Mouse (Mus musculus) hindbrain, postnatal 0 days (tissue): Measurements from ENCODE around the gene Sphk2. TPM values are rescaled to one million over a fixed set of nuclear protein-coding genes. Genes with fewer than 3 reads are reported as not detected.

Experiments
- ATAC-seq: fragments of 200-750 bp; cut with Nextera tagmentation; 2 replicates; pipeline ENCODE4 v1.8.0; 2017; ENCODE audit warnings: mild to moderate bottlenecking, moderate TSS enrichment, moderate library complexity
- DNase-seq: peaks from one replicate; pipeline ENCODE4 v3.0.0-alpha.2; 2015; ENCODE audit warnings: low spot score
- H3K27ac ChIP-seq: fragments of 300-500 bp; sonication (generic); 2 replicates; pipeline ENCODE4 v1.5.1; 2014; ENCODE audit warnings: mild to moderate bottlenecking
- H3K27me3 ChIP-seq: fragments of 300-500 bp; sonication (generic); 2 replicates; pipeline ENCODE4 v1.6.1; 2014; ENCODE audit warnings: low read length, mixed read lengths; ENCODE audit not compliant: insufficient read depth
- H3K36me3 ChIP-seq: fragments of 300-500 bp; sonication (generic); 2 replicates; pipeline ENCODE4 v1.6.1; 2014; ENCODE audit warnings: low read length, mixed read lengths; ENCODE audit not compliant: insufficient read depth
- H3K4me1 ChIP-seq: fragments of 300-500 bp; sonication (generic); 2 replicates; pipeline ENCODE4 v1.6.1; 2014; ENCODE audit warnings: antibody characterized with exemption, low read length, mixed read lengths; ENCODE audit not compliant: insufficient read depth
- H3K4me2 ChIP-seq: fragments of 300-500 bp; sonication (generic); 2 replicates; pipeline ENCODE4 v1.6.1; 2014; ENCODE audit warnings: low read depth, mild to moderate bottlenecking, low read length, moderate library complexity, mixed read lengths
- H3K4me3 ChIP-seq: fragments of 300-500 bp; sonication (generic); 2 replicates; pipeline ENCODE4 v1.5.1; 2014; ENCODE audit warnings: low read length
- H3K9ac ChIP-seq: fragments of 300-500 bp; sonication (generic); replicated peaks from 2 replicates; pipeline ENCODE4 v1.6.1; 2014; ENCODE audit warnings: mild to moderate bottlenecking, low read length, moderate library complexity, mixed read lengths
- H3K9me3 ChIP-seq: fragments of 300-500 bp; sonication (generic); 2 replicates; pipeline ENCODE4 v1.6.1; 2016; ENCODE audit warnings: low read length, mixed read lengths
- CTCF ChIP-seq: IDR thresholded peaks from 2 replicates; pipeline ENCODE4 v1.5.1; 2016; ENCODE audit warnings: antibody characterized with exemption, control low read depth, low read depth
- WGBS: fragments of 180-500 bp; shearing (Covaris S2); extraction: QIAGEN DNeasy Blood & Tissue Kit; methylation state at CpG from one replicate; pipeline ENCODE4 v1.1.7; 2014; 5-methylcytosine and 5-hydroxymethylcytosine counted together
- polyA plus RNA-seq: library from polyadenylated mRNA; unstranded; fragments of >200 nt; fragmentation: Nextera tagmentation; extraction: Ambion mirVana; gene quantifications from 2 replicates; pipeline ENCODE4 v1.2.1, GENCODE M21; 2015
- total RNA-seq: library from RNA; depleted of rRNA; stranded (reverse); fragments of >200 nt; gene quantifications from 2 replicates; pipeline ENCODE4 v1.2.3, GENCODE M21; 2014; rRNA removed

Gene Sphk2
- total and polyA plus RNA-seq, 2 experiments from 2014 or later: 18.5 to 31.6 TPM

- TF ChIP-seq CTCF: no peak
- no peak overlapping the region for H3K27ac ChIP-seq
- no peak overlapping the region for H3K9ac ChIP-seq
- ATAC-seq (no peak), DNase-seq (no peak)
- H3K4me1 ChIP-seq: no peaks in the 10 kb centered on the region
- no peaks in the 10 kb centered on the region for H3K9me3 ChIP-seq
- H3K4me2 ChIP-seq: no peak overlapping the region
- no peaks in the 10 kb centered on the region for H3K36me3 ChIP-seq
- no peak overlapping the region for H3K4me3 ChIP-seq
- no peaks in the 10 kb centered on the region for H3K27me3 ChIP-seq
- 79% methylated on average over 11 of the region's 11 CpGs for WGBS
These were observed 56.9 kb downstream of the Sphk2 start for GRCm38 (mm10) chr7:45660746-45661478.

Other genes starting within 250 kb of the Sphk2 start
Only the 30 nearest of the 32 such genes appear.
- 4.3 and 4.7 TPM in 2 replicates for gene Dhdh, start 229.2 kb downstream of the Sphk2 start, total RNA-seq
- gene Dhdh, start 229.2 kb downstream of the Sphk2 start, polyA plus RNA-seq: 5.9 and 6.2 TPM in 2 replicates
- gene Nucb1, start 207.6 kb downstream of the Sphk2 start, total RNA-seq: 91.6 and 93.7 TPM in 2 replicates
- gene Nucb1, start 207.6 kb downstream of the Sphk2 start, polyA plus RNA-seq: 133 and 144 TPM in 2 replicates
- gene Ppp1r15a, start 191.7 kb downstream of the Sphk2 start, total RNA-seq: 19.2 and 19.8 TPM in 2 replicates
- gene Ppp1r15a, start 191.7 kb downstream of the Sphk2 start, polyA plus RNA-seq: 21.6 and 25.4 TPM in 2 replicates
- 2.4 and 2.8 TPM in 2 replicates for gene Plekha4, start 191.7 kb downstream of the Sphk2 start, total RNA-seq
- 2.1 and 2.2 TPM in 2 replicates for gene Plekha4, start 191.7 kb downstream of the Sphk2 start, polyA plus RNA-seq
- 0.68 TPM in 1 of 2 replicates, not detected in the other for gene Hsd17b14, start 163.1 kb downstream of the Sphk2 start, total RNA-seq
- 0.54 and 0.89 TPM in 2 replicates for gene Hsd17b14, start 163.1 kb downstream of the Sphk2 start, polyA plus RNA-seq
- 11.1 and 17.8 TPM in 2 replicates for gene Bcat2, start 147.8 kb downstream of the Sphk2 start, total RNA-seq
- gene Bcat2, start 147.8 kb downstream of the Sphk2 start, polyA plus RNA-seq: 19.0 and 19.6 TPM in 2 replicates
- gene Fgf21, start 102.5 kb downstream of the Sphk2 start, total RNA-seq: not detected in 2 replicates
- gene Fgf21, start 102.5 kb downstream of the Sphk2 start, polyA plus RNA-seq: not detected in 2 replicates
- 0.18 TPM in 1 of 2 replicates, not detected in the other for gene Fut1, start 100.7 kb downstream of the Sphk2 start, total RNA-seq
- gene Fut1, start 100.7 kb downstream of the Sphk2 start, polyA plus RNA-seq: not detected in 2 replicates
- gene Izumo1, start 96.2 kb downstream of the Sphk2 start, total RNA-seq: 0.10 and 0.54 TPM in 2 replicates
- gene Izumo1, start 96.2 kb downstream of the Sphk2 start, polyA plus RNA-seq: 0.10 TPM in 1 of 2 replicates, not detected in the other
- gene Rasip1, start 90.5 kb downstream of the Sphk2 start, total RNA-seq: 36.4 and 39.8 TPM in 2 replicates
- 18.7 TPM in 2 replicates for gene Rasip1, start 90.5 kb downstream of the Sphk2 start, polyA plus RNA-seq
- 3.3 and 3.6 TPM in 2 replicates for gene Mamstr, start 78.0 kb downstream of the Sphk2 start, total RNA-seq
- gene Mamstr, start 78.0 kb downstream of the Sphk2 start, polyA plus RNA-seq: 2.9 and 3.9 TPM in 2 replicates
- 0.32 TPM in 1 of 2 replicates, not detected in the other for gene Fut2, start 51.6 kb downstream of the Sphk2 start, total RNA-seq
- gene Fut2, start 51.6 kb downstream of the Sphk2 start, polyA plus RNA-seq: 0.15 and 0.67 TPM in 2 replicates
- 0.94 TPM in 1 of 2 replicates, not detected in the other for gene Ntn5, start 34.0 kb downstream of the Sphk2 start, total RNA-seq
- gene Ntn5, start 34.0 kb downstream of the Sphk2 start, polyA plus RNA-seq: 0.68 and 0.80 TPM in 2 replicates
- 0.68 and 0.79 TPM in 2 replicates for gene Sec1, start 23.6 kb downstream of the Sphk2 start, total RNA-seq
- gene Sec1, start 23.6 kb downstream of the Sphk2 start, polyA plus RNA-seq: 0.35 and 0.48 TPM in 2 replicates
- gene Car11, start 18.2 kb downstream of the Sphk2 start, total RNA-seq: 89.4 and 91.0 TPM in 2 replicates
- gene Car11, start 18.2 kb downstream of the Sphk2 start, polyA plus RNA-seq: 76.9 and 78.2 TPM in 2 replicates
- 4.2 and 12.2 TPM in 2 replicates for gene Dbp, start 12.9 kb downstream of the Sphk2 start, total RNA-seq
- 4.6 and 5.3 TPM in 2 replicates for gene Dbp, start 12.9 kb downstream of the Sphk2 start, polyA plus RNA-seq
- gene Rpl18, start 2.5 kb downstream of the Sphk2 start, total RNA-seq: 999 and 1,175 TPM in 2 replicates
- gene Rpl18, start 2.5 kb downstream of the Sphk2 start, polyA plus RNA-seq: 519 and 535 TPM in 2 replicates
- 0.11 and 0.16 TPM in 2 replicates for gene Fam83e, start 3.2 kb upstream of the Sphk2 start, total RNA-seq
- 0.09 and 0.25 TPM in 2 replicates for gene Fam83e, start 3.2 kb upstream of the Sphk2 start, polyA plus RNA-seq
- gene Spaca4, start 7.8 kb upstream of the Sphk2 start, total RNA-seq: not detected in 2 replicates
- gene Spaca4, start 7.8 kb upstream of the Sphk2 start, polyA plus RNA-seq: not detected in 2 replicates
- gene Lmtk3, start 65.7 kb upstream of the Sphk2 start, total RNA-seq: 125 and 133 TPM in 2 replicates
- gene Lmtk3, start 65.7 kb upstream of the Sphk2 start, polyA plus RNA-seq: 13.6 and 13.9 TPM in 2 replicates
- 4.7 and 12.1 TPM in 2 replicates for gene Sult2b1, start 66.7 kb upstream of the Sphk2 start, total RNA-seq
- gene Sult2b1, start 66.7 kb upstream of the Sphk2 start, polyA plus RNA-seq: 5.7 and 7.4 TPM in 2 replicates
- gene Cyth2, start 96.6 kb upstream of the Sphk2 start, total RNA-seq: 176 and 221 TPM in 2 replicates
- gene Cyth2, start 96.6 kb upstream of the Sphk2 start, polyA plus RNA-seq: 209 and 216 TPM in 2 replicates
- 0.97 and 1.4 TPM in 2 replicates for gene Kcnj14, start 106.8 kb upstream of the Sphk2 start, total RNA-seq
- 0.89 and 1.2 TPM in 2 replicates for gene Kcnj14, start 106.8 kb upstream of the Sphk2 start, polyA plus RNA-seq
- gene Grwd1, start 112.9 kb upstream of the Sphk2 start, total RNA-seq: 29.1 and 34.6 TPM in 2 replicates
- gene Grwd1, start 112.9 kb upstream of the Sphk2 start, polyA plus RNA-seq: 44.6 and 48.6 TPM in 2 replicates
- gene Kdelr1, start 154.8 kb upstream of the Sphk2 start, total RNA-seq: 161 and 196 TPM in 2 replicates
- 45.9 and 50.2 TPM in 2 replicates for gene Kdelr1, start 154.8 kb upstream of the Sphk2 start, polyA plus RNA-seq
- gene Grin2d, start 160.4 kb upstream of the Sphk2 start, total RNA-seq: 37.8 and 44.9 TPM in 2 replicates
- gene Grin2d, start 160.4 kb upstream of the Sphk2 start, polyA plus RNA-seq: 4.1 and 4.4 TPM in 2 replicates
- gene Syngr4, start 178.7 kb upstream of the Sphk2 start, total RNA-seq: not detected in 2 replicates
- 0.19 and 0.51 TPM in 2 replicates for gene Syngr4, start 178.7 kb upstream of the Sphk2 start, polyA plus RNA-seq
- gene Tmem143, start 178.9 kb upstream of the Sphk2 start, total RNA-seq: 39.2 and 48.8 TPM in 2 replicates
- gene Tmem143, start 178.9 kb upstream of the Sphk2 start, polyA plus RNA-seq: 4.6 and 6.8 TPM in 2 replicates
- 4.9 and 15.3 TPM in 2 replicates for gene Emp3, start 203.4 kb upstream of the Sphk2 start, total RNA-seq
- gene Emp3, start 203.4 kb upstream of the Sphk2 start, polyA plus RNA-seq: 33.4 and 45.2 TPM in 2 replicates
- 6.8 and 7.5 TPM in 2 replicates for gene Ccdc114, start 206.1 kb upstream of the Sphk2 start, total RNA-seq
- 7.8 and 10.6 TPM in 2 replicates for gene Ccdc114, start 206.1 kb upstream of the Sphk2 start, polyA plus RNA-seq